Mouse (Mus musculus) limb, embryonic 15.5 days (tissue): ENCODE data around the gene Iyd. TPM values are rescaled to one million over a fixed set of nuclear protein-coding genes. Genes with fewer than 3 reads are reported as not detected.

Source experiments
- ATAC-seq: fragments of 200-750 bp; cut with Nextera tagmentation; 2 replicates; pipeline ENCODE4 v1.8.0; 2017; ENCODE audit warnings: low read depth, moderate TSS enrichment; ENCODE audit not compliant: insufficient number of reproducible peaks, low FRiP score, low TSS enrichment
- H3K27ac ChIP-seq: fragments of 300-500 bp; sonication (generic); 2 replicates; pipeline ENCODE4 v1.5.1; 2015; ENCODE audit warnings: moderate library complexity, mild to moderate bottlenecking, inconsistent platforms
- H3K27me3 ChIP-seq: fragments of 300-500 bp; sonication (generic); 2 replicates; pipeline ENCODE4 v1.6.1; 2015; ENCODE audit warnings: inconsistent platforms
- H3K36me3 ChIP-seq: fragments of 300-500 bp; sonication (generic); 2 replicates; pipeline ENCODE4 v1.6.1; 2015; ENCODE audit warnings: inconsistent platforms
- H3K4me1 ChIP-seq: fragments of 300-500 bp; sonication (generic); 2 replicates; pipeline ENCODE4 v1.6.1; 2015; ENCODE audit warnings: inconsistent platforms
- H3K4me2 ChIP-seq: fragments of 300-500 bp; sonication (generic); 2 replicates; pipeline ENCODE4 v1.6.1; 2015; ENCODE audit warnings: mild to moderate bottlenecking, inconsistent platforms
- H3K4me3 ChIP-seq: fragments of 300-500 bp; sonication (generic); 2 replicates; pipeline ENCODE4 v1.5.1; 2015; ENCODE audit warnings: mild to moderate bottlenecking, inconsistent platforms
- H3K9ac ChIP-seq: fragments of 300-500 bp; sonication (generic); 2 replicates; pipeline ENCODE4 v1.6.1; 2015; ENCODE audit warnings: inconsistent platforms
- H3K9me3 ChIP-seq: fragments of 300-500 bp; sonication (generic); 2 replicates; pipeline ENCODE4 v1.6.1; 2016; ENCODE audit warnings: inconsistent platforms
- WGBS: fragments of 180-500 bp; shearing (Covaris S2); methylation state at CpG from one replicate; pipeline ENCODE4 v1.1.7; 2015; 5-methylcytosine and 5-hydroxymethylcytosine counted together
- polyA plus RNA-seq: library from polyadenylated mRNA; unstranded; fragments of >200 nt; fragmentation: Nextera tagmentation; extraction: Ambion mirVana; gene quantifications from 2 replicates; pipeline ENCODE4 v1.2.1, GENCODE M21; 2015

Iyd gene
- polyA plus RNA-seq, 1 experiment from 2014 or later: 1.4 TPM

DNA sequence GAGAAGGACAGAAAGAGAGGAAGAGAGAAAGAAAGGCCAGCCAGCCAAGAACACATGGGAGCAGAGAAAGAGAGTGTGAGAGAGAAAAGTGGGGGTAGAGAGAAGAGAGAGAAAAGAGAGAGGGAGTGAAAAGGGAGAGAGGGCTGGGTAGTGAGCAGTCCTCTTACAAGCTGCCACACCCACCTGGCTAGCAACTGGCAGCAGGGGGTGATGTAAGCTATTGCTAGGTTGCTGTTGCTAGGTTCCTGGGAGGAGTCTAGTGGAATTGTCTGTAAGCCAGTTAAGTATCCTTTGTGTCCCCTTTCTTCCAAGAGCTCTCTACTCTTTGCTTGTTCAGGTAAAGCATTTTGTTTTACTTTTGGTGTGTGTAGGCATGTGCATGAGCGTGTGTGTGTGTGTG is 25.4 kb upstream of the Iyd start:
- ATAC-seq: no peak
- H3K27ac ChIP-seq: no peak overlapping the region
- H3K4me1 ChIP-seq: no peaks in the 10 kb centered on the region
- no peaks in the 10 kb centered on the region for H3K36me3 ChIP-seq
- no peak overlapping the region for H3K9ac ChIP-seq
- 90% methylated on average over 1 of the region's 1 CpGs for WGBS
- H3K27me3 ChIP-seq: no peaks in the 10 kb centered on the region
- H3K4me2 ChIP-seq: no peak overlapping the region
- H3K4me3 ChIP-seq: no peak overlapping the region
- no peaks in the 10 kb centered on the region for H3K9me3 ChIP-seq

DNA sequence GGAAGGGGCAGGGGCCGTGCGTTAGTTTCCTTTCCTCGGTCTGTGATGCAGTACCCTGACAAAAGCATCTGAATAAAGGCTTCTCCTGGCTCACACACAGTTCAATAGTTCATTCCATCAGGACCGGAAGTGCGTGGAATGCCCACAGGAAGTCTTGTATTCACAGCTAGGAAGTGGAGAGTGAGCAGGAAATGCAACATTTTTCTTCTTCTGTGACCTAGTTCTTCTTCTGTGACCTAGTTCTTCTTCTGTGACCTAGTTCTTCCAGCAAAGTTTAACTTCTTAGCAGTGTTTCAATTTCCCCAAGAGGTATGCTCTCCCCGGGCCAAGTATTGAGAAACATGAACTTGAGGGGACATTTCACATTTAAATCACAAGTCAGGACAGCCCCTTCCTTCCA is 23.6 kb upstream of the Iyd start:
- WGBS: 76% methylated on average over 6 of the region's 6 CpGs
- Histone ChIP-seq H3K27me3 (no peaks in the 10 kb centered on the region), H3K4me1 (no peaks in the 10 kb centered on the region), H3K4me3 (no peak overlapping the region), H3K27ac (no peak overlapping the region), H3K9ac (no peak overlapping the region), H3K4me2 (no peak overlapping the region), H3K36me3 (no peaks in the 10 kb centered on the region), H3K9me3 (no peaks in the 10 kb centered on the region)
- no peak for ATAC-seq

DNA sequence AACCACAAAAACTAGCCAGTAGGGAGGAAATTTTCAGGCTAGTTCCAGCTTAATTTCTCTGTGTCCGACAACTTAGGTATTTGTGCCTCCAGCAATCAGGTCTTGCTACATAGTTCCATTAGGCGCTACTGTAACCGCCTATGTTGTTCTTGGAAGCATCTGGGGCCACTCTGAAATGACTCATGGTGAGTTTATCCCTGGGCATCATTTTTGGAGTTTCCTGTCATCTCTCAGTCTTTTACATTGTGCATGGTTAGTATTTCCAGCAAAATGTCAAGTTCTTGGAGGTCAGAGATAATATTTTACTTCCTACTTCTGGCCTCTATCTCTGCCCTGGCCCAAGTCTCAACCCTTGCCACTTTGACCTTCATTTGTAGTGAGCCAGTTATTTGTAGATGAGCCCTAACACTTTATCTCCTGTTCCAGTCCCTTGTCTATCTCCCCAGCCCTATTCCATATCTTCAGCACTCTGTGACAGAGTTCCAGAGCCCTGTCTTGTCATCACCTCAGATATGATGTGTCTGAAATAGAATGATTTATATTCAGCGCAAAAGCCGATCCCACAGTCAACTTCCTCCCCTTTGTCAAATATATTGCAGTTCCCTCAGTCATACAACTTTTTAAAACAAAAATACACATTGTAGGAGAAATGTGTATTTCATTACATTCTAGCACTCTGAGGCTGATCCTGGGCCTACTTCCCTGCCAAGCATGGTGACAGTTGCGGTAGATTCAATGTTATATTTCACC is 16.8 kb upstream of the Iyd start:
- no peaks in the 10 kb centered on the region; the same call in 1 of the 2 replicates for H3K27me3 ChIP-seq
- no peak overlapping the region for H3K27ac ChIP-seq
- no peak for ATAC-seq
- no peak overlapping the region for H3K4me2 ChIP-seq
- no peak overlapping the region for H3K9ac ChIP-seq
- peaks cover 8% of the 10 kb centered on the region; the same call in 1 of the 2 replicates for H3K4me1 ChIP-seq
- WGBS: 80% methylated on average over 6 of the region's 6 CpGs
- no peaks in the 10 kb centered on the region for H3K36me3 ChIP-seq
- no peak overlapping the region for H3K4me3 ChIP-seq
- no peaks in the 10 kb centered on the region for H3K9me3 ChIP-seq

GRCm38 (mm10) chr10:3524513-3524912 is 15.5 kb upstream of the Iyd start:
- Histone ChIP-seq H3K4me1 (peaks cover 8% of the 10 kb centered on the region; the same call in 1 of the 2 replicates), H3K9me3 (no peaks in the 10 kb centered on the region), H3K27me3 (no peaks in the 10 kb centered on the region; the same call in 1 of the 2 replicates), H3K4me2 (no peak overlapping the region), H3K36me3 (no peaks in the 10 kb centered on the region), H3K27ac (no peak overlapping the region), H3K4me3 (no peak overlapping the region), H3K9ac (no peak overlapping the region)
- 64% methylated on average over 3 of the region's 3 CpGs for WGBS
- no peak for ATAC-seq

GRCm38 (mm10) chr10:3525420-3526019 is 14.5 kb upstream of the Iyd start:
- no peak for ATAC-seq
- Histone ChIP-seq H3K4me1 (peaks cover 8% of the 10 kb centered on the region; the same call in 1 of the 2 replicates), H3K36me3 (no peaks in the 10 kb centered on the region), H3K27ac (no peak overlapping the region), H3K27me3 (no peaks in the 10 kb centered on the region; the same call in 1 of the 2 replicates), H3K9me3 (no peaks in the 10 kb centered on the region), H3K4me3 (no peak overlapping the region), H3K4me2 (no peak overlapping the region), H3K9ac (no peak overlapping the region)
- 23% methylated on average over 2 of the region's 2 CpGs for WGBS

GRCm38 (mm10) chr10:3529807-3530206 is 10.2 kb upstream of the Iyd start:
- Histone ChIP-seq H3K27me3 (peaks cover 10% of the 10 kb centered on the region), H3K4me3 (no peak overlapping the region), H3K9ac (no peak overlapping the region), H3K36me3 (no peaks in the 10 kb centered on the region), H3K4me1 (peaks cover 15% of the 10 kb centered on the region), H3K9me3 (no peaks in the 10 kb centered on the region), H3K4me2 (no peak overlapping the region), H3K27ac (no peak overlapping the region)
- ATAC-seq: no peak
- WGBS: 44% methylated on average over 4 of the region's 4 CpGs

GRCm38 (mm10) chr10:3530661-3531060 is 9.4 kb upstream of the Iyd start:
- H3K4me2 ChIP-seq: no peak overlapping the region
- H3K4me3 ChIP-seq: no peak overlapping the region
- ATAC-seq: no peak
- peaks cover 10% of the 10 kb centered on the region for H3K27me3 ChIP-seq
- no peaks in the 10 kb centered on the region for H3K36me3 ChIP-seq
- H3K27ac ChIP-seq: no peak overlapping the region
- WGBS: 68% methylated on average over 4 of the region's 4 CpGs
- H3K9ac ChIP-seq: no peak overlapping the region
- peaks cover 9% of the 10 kb centered on the region for H3K4me1 ChIP-seq
- no peaks in the 10 kb centered on the region for H3K9me3 ChIP-seq

DNA sequence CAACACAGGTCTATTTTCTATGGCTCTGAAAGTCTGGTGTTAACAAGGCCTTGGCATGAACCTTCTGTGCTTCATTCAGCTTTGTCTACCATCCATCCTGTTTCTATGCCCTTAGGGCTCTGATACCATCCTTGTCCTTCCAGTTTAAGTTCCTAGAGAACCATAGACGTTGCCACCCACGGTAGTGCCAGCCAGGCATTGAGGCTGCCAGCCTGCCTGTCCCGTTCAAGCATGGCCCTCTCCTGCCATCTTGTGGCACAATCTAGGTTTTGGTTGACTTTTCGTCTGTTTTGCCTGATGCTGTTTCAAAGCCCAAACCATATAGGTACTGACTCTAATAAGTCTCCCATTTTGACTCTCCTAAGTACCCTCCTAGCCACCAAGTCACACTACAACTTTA is 8.7 kb upstream of the Iyd start:
- H3K36me3 ChIP-seq: no peaks in the 10 kb centered on the region
- peaks cover 9% of the 10 kb centered on the region for H3K4me1 ChIP-seq
- 2% methylated on average over 4 of the region's 4 CpGs for WGBS
- ATAC-seq: no peak
- no peaks in the 10 kb centered on the region for H3K9me3 ChIP-seq
- H3K4me2 ChIP-seq: no peak overlapping the region
- no peak overlapping the region for H3K27ac ChIP-seq
- H3K4me3 ChIP-seq: no peak overlapping the region
- H3K27me3 ChIP-seq: peaks cover 10% of the 10 kb centered on the region
- no peak overlapping the region for H3K9ac ChIP-seq

DNA sequence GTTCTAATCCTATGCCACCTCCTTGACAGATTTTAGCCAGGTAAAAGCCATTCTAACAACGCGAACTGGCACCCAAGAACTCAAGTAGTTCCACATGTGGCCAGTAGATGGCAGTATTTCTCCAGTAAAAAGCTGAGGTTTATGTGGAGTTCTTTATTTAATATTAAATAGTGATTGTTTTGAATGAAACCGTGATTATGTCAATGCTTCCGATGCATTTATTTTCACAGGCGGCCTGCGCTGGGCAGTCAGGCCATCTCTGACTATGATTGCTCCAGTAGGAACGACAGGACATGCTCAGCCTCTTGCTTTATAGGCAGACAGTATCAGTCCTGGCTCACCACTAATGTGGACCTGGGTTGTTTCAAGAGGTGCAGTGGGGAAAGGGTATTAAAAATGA is 5.6 kb upstream of the Iyd start:
- no peak overlapping the region for H3K4me3 ChIP-seq
- no peak overlapping the region for H3K9ac ChIP-seq
- peaks cover 10% of the 10 kb centered on the region for H3K27me3 ChIP-seq
- H3K4me1 ChIP-seq: peaks cover 11% of the 10 kb centered on the region
- no peak; the same call in 1 of the 2 replicates for ATAC-seq
- peak overlapping the region; percentile 39; the same call in 1 of the 2 replicates for H3K4me2 ChIP-seq
- no peak overlapping the region for H3K27ac ChIP-seq
- no peaks in the 10 kb centered on the region for H3K9me3 ChIP-seq
- H3K36me3 ChIP-seq: no peaks in the 10 kb centered on the region
- WGBS: 5% methylated on average over 7 of the region's 7 CpGs

GRCm38 (mm10) chr10:3536361-3536760 is 3.7 kb upstream of the Iyd start:
- Histone ChIP-seq H3K36me3 (no peaks in the 10 kb centered on the region), H3K27ac (no peak overlapping the region)

GRCm38 (mm10) chr10:3549384-3549783 is 9.3 kb downstream of the Iyd start:
- ATAC-seq: no peak
- no peak overlapping the region for H3K9ac ChIP-seq
- H3K27me3 ChIP-seq: no peaks in the 10 kb centered on the region
- no peak overlapping the region for H3K4me2 ChIP-seq
- 24% methylated on average over 2 of the region's 2 CpGs for WGBS
- no peak overlapping the region for H3K27ac ChIP-seq
- no peaks in the 10 kb centered on the region for H3K4me1 ChIP-seq
- no peak overlapping the region for H3K4me3 ChIP-seq
- H3K36me3 ChIP-seq: no peaks in the 10 kb centered on the region
- no peaks in the 10 kb centered on the region for H3K9me3 ChIP-seq

More at GRCm38 (mm10) chr10:3536361-3536760, 3.7 kb upstream of the Iyd start:
- no peak overlapping the region for H3K4me2 ChIP-seq
- H3K27me3 ChIP-seq: peaks cover 10% of the 10 kb centered on the region
- no peak overlapping the region for H3K4me3 ChIP-seq
- H3K4me1 ChIP-seq: peaks cover 17% of the 10 kb centered on the region
- no peak overlapping the region for H3K9ac ChIP-seq
- ATAC-seq: no peak
- 65% methylated on average over 1 of the region's 1 CpGs for WGBS
- no peaks in the 10 kb centered on the region for H3K9me3 ChIP-seq

DNA sequence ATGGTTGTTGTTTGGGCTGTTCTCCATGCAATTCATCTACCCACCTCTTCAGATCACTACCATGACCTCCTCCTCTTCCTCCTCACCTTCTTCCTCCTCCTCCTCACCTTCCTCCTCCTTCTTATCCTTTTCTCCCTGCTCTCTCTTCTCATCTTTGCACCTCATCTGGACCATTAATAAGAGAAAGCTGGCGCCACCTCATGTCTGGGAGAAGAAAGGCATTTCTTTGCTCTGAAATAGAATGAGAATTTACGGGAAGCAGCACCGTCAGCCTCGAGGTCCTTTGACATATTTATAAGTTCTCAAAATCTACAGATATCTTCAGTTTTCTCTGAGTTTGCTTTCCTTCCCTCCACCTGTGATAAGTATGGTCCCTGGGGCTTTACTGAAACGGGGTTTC is 15.1 kb downstream of the Iyd start:
- 58% methylated on average over 5 of the region's 5 CpGs for WGBS
- no peak for ATAC-seq
- H3K27me3 ChIP-seq: no peaks in the 10 kb centered on the region
- H3K4me2 ChIP-seq: no peak overlapping the region
- no peak overlapping the region for H3K4me3 ChIP-seq
- H3K36me3 ChIP-seq: no peaks in the 10 kb centered on the region
- H3K9ac ChIP-seq: no peak overlapping the region
- no peaks in the 10 kb centered on the region for H3K9me3 ChIP-seq
- no peaks in the 10 kb centered on the region for H3K4me1 ChIP-seq
- H3K27ac ChIP-seq: no peak overlapping the region
